Mouse (Mus musculus) inflammation-experienced regulatory T-cells (primary cell): ENCODE results near the gene B9d2. TPM values are rescaled to one million over a fixed set of nuclear protein-coding genes. Genes with fewer than 3 reads are reported as not detected.

Experiments used
- polyA plus RNA-seq, 2 experiments: library from polyadenylated mRNA; unstranded; fragments of 100-300 nt; shearing (Covaris generic); gene quantifications; one replicate each; pipeline ENCODE4 v1.2.1; 2017

Gene B9d2
- polyA plus RNA-seq, result 10 to 100 TPM; 46.8 to 47.3 TPM

DNA sequence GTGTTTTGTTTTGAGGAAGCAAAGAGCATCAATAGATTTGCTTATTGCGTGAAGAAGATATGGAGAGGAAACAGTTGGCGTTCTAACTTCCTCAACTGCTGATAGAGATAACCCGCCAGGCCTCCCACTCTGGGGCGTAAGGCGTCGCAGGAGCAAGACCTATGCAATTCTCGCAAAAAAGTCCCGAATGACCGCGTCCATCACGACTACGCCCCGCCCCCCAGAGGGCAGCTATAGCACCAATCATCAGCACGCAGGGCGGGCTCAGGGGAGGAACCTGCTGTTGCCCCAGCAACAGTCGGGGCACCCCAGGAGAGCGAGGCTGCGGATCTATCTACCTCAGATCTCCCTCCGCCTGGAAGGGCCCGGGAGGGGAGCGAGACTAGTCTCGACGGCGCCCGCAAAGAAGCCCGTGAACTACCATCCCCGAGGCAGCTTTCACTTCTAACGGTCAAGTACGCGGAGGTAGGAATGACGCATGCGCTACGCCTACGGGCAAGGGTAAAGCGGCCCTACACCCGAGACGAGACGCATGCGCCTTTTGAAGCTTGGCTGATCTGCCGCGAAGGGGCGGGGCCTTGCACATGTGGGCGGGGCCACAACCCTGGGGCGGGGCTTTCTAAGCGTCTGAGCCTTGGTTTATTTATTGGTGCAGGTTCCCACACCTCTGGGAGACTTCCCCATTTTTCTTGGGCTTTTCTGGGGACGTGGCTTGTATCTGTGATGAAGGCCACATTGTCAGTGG, at the start of gene B9d2:
Gene B9d2, plus strand, starts transcription at position 267 of the 745 bp plus-strand sequence.

GRCm38 (mm10) chr7:25658657-25659472, 21.7 kb upstream of the B9d2 start, which contains the start of the genes Bckdha and Exosc5:
Gene Bckdha, minus strand, starts transcription at chr7:25658981.
Gene Exosc5, plus strand, starts transcription at chr7:25659164.

DNA sequence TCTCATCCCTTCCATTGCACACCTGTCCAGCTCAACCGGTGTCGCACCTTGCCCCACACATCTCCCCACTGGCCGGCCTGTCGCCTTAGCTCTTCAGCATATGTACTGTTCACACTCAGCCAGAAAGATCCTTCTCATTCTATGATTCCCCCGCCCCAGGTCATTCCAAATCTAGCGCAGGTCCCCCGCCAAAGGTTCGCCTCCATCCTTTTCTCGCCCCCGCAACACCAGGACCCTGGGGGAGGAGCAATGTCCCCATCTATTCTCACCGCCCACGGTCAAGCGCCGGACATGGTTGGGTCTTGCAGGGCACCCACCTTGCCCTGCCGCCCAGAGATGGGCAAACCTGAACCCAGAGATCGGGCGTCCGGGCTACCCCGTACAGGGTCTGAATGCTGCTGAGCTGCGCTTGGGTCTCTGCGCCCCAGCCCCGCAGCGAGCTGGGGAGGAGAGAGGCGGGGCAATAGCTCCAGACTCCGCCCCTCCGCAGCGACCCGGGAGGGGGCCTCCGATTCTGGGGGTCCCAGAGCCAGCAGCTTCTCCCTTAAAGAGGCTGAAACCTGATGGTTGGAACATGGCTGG, 5.8 kb upstream of the B9d2 start, which contains the start of gene Tmem91:
Gene Tmem91, minus strand, starts transcription at position 448 of the 582 bp plus-strand sequence.

GRCm38 (mm10) chr7:25686680-25687531, 6.3 kb downstream of the B9d2 start, which contains the start of gene Tgfb1:
Gene Tgfb1, plus strand, starts transcription at chr7:25687002.

GRCm38 (mm10) chr7:25718788-25719417, 38.3 kb downstream of the B9d2 start, which contains the start of gene Ccdc97:
Gene Ccdc97, minus strand, starts transcription at chr7:25719088.

Other genes with a start within 250 kb of the B9d2 start
- 1 to 10 TPM; 2.4 to 3.5 TPM for gene Ceacam1, start 203.2 kb upstream of the B9d2 start, polyA plus RNA-seq
- under 1 TPM; 0.16 to 0.55 TPM for gene Ceacam2, start 140.9 kb upstream of the B9d2 start, polyA plus RNA-seq
- gene Erich4, start 64.9 kb upstream of the B9d2 start, polyA plus RNA-seq, result not detected
- 10 to 100 TPM; 53.3 to 75.0 TPM for gene Dmac2, start 61.4 kb upstream of the B9d2 start, polyA plus RNA-seq
- gene B3gnt8, start 54.1 kb upstream of the B9d2 start, polyA plus RNA-seq, result 1 to 10 TPM in 1 of 2 experiments, under 1 TPM in 1; 0.65 to 1.4 TPM
- gene Bckdha, start 21.8 kb upstream of the B9d2 start, polyA plus RNA-seq, result 10 to 100 TPM; 45.4 to 49.0 TPM
- gene Exosc5, start 21.6 kb upstream of the B9d2 start, polyA plus RNA-seq, result 100 to 1,000 TPM; 104 to 107 TPM
- gene Tmem91, start 5.6 kb upstream of the B9d2 start, polyA plus RNA-seq, result 1 to 10 TPM; 3.3 to 3.8 TPM
- gene Tgfb1, start 6.2 kb downstream of the B9d2 start, polyA plus RNA-seq, result 100 to 1,000 TPM; 127 to 144 TPM
- gene Ccdc97, start 38.3 kb downstream of the B9d2 start, polyA plus RNA-seq, result 10 to 100 TPM; 55.7 to 80.6 TPM
- gene Hnrnpul1, start 74.0 kb downstream of the B9d2 start, polyA plus RNA-seq, result 100 to 1,000 TPM in 1 of 2 experiments, 10 to 100 TPM in 1; 89.8 to 102 TPM
- gene Axl, start 107.9 kb downstream of the B9d2 start, polyA plus RNA-seq, result 10 to 100 TPM; 18.5 to 49.0 TPM
- gene Cyp2s1, start 136.1 kb downstream of the B9d2 start, polyA plus RNA-seq, result 10 to 100 TPM in 1 of 2 experiments, 1 to 10 TPM in 1; 8.3 to 10.2 TPM
- under 1 TPM in 1 of 2 experiments, not detected in 1; 0.61 TPM for gene Cyp2b10, start 216.8 kb downstream of the B9d2 start, polyA plus RNA-seq